Mouse (Mus musculus) heart, embryonic 13.5 days (tissue): ENCODE data around the gene Sorbs1. TPM values are rescaled to one million over a fixed set of nuclear protein-coding genes. Genes with fewer than 3 reads are reported as not detected.

Experiments used
- ATAC-seq: fragments of 200-750 bp; cut with Nextera tagmentation; 2 replicates; pipeline ENCODE4 v1.8.0; 2017; ENCODE audit warnings: moderate TSS enrichment; ENCODE audit not compliant: insufficient number of reproducible peaks, low FRiP score, low TSS enrichment; ENCODE audit errors: extremely low read depth
- H3K27ac ChIP-seq: fragments of 300-500 bp; sonication (generic); replicated peaks from 2 replicates; pipeline ENCODE4 v1.5.1; 2015; ENCODE audit warnings: moderate library complexity, mild to moderate bottlenecking, inconsistent platforms
- H3K27me3 ChIP-seq: fragments of 300-500 bp; sonication (generic); replicated peaks from 2 replicates; pipeline ENCODE4 v1.6.1; 2015; ENCODE audit warnings: mild to moderate bottlenecking, inconsistent platforms
- H3K36me3 ChIP-seq: fragments of 300-500 bp; sonication (generic); 2 replicates; pipeline ENCODE4 v1.6.1; 2015; ENCODE audit warnings: mild to moderate bottlenecking, inconsistent platforms
- H3K4me1 ChIP-seq: fragments of 300-500 bp; sonication (generic); 2 replicates; pipeline ENCODE4 v1.6.1; 2015; ENCODE audit warnings: inconsistent platforms
- H3K4me2 ChIP-seq: fragments of 300-500 bp; sonication (generic); 2 replicates; pipeline ENCODE4 v1.6.1; 2015; ENCODE audit warnings: inconsistent platforms, mild to moderate bottlenecking, moderate library complexity
- H3K4me3 ChIP-seq: fragments of 300-500 bp; sonication (generic); 2 replicates; pipeline ENCODE4 v1.5.1; 2015; ENCODE audit warnings: moderate library complexity, mild to moderate bottlenecking, inconsistent platforms
- H3K9ac ChIP-seq: fragments of 300-500 bp; sonication (generic); 2 replicates; pipeline ENCODE4 v1.6.1; 2015; ENCODE audit warnings: inconsistent platforms, mild to moderate bottlenecking, moderate library complexity
- H3K9me3 ChIP-seq: fragments of 300-500 bp; sonication (generic); 2 replicates; pipeline ENCODE4 v1.6.1; 2016; ENCODE audit warnings: inconsistent platforms
- WGBS: fragments of 180-500 bp; shearing (Covaris S2); methylation state at CpG from one replicate; pipeline ENCODE4 v1.1.7; 2015; ENCODE audit warnings: mixed read lengths; 5-methylcytosine and 5-hydroxymethylcytosine counted together
- polyA plus RNA-seq: library from polyadenylated mRNA; unstranded; fragments of >200 nt; fragmentation: Nextera tagmentation; extraction: Ambion mirVana; gene quantifications from 2 replicates; pipeline ENCODE4 v1.2.1, GENCODE M21; 2015

Sorbs1 gene
- polyA plus RNA-seq, 1 experiment from 2014 or later = 65.4 TPM

DNA sequence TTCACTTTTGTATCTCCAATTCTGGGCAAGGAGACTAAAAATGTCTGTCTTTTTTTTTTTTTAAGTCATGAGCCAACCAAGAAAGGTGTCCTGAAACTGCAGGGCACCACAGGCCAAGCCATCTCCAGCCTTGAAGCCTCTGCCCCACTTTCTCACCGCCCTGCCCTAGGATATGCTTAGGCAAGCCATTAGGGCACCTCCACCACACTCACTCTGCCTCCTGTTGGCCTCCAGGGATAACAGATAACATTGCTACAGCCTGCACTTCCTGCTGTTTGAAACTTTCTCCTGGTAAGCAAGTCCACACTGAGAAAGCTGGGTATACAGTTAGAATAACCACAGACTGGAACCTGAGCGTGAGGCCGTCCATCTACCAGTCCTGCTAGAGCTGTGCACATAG, 158.5 kb downstream of the Sorbs1 start:
- no peaks in the 10 kb centered on the region for H3K27me3 ChIP-seq
- no peak overlapping the region for H3K9ac ChIP-seq
- ATAC-seq = no peak
- no peaks in the 10 kb centered on the region for H3K9me3 ChIP-seq
- no peak overlapping the region for H3K4me2 ChIP-seq
- peaks cover 25% of the 10 kb centered on the region for H3K36me3 ChIP-seq
- 75% methylated on average over 3 of the region's 3 CpGs for WGBS
- 0 out of 2 replicates have a peak overlapping the region, but pooled peaks have one; percentile 7 for H3K27ac ChIP-seq
- H3K4me1 ChIP-seq = peaks cover 31% of the 10 kb centered on the region
- no peak overlapping the region for H3K4me3 ChIP-seq

DNA sequence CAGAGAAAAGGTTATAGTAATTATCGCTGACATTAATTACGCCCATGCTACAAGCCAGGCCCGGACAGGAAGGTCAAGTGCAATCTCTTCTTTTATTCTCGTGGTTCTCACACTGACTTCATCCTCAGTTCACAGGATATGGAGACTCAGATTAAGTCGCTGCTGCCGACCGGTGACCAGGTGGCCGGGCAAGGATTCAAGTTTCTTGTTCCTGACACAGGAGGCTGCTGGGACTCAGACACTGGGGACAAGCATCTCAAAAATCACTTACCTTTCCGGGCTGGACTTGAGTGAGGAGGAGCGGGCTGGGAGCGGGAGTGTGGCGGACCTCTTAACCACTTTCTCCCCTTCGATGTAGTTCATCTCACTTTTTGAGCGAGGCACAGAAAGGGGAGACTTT, 161.6 kb downstream of the Sorbs1 start:
- Histone ChIP-seq H3K36me3 (peaks cover 45% of the 10 kb centered on the region), H3K9me3 (no peaks in the 10 kb centered on the region), H3K4me2 (no peak overlapping the region), H3K9ac (no peak overlapping the region), H3K27ac (no peak overlapping the region), H3K4me3 (no peak overlapping the region), H3K4me1 (peaks cover 46% of the 10 kb centered on the region), H3K27me3 (no peaks in the 10 kb centered on the region)
- no peak for ATAC-seq
- 69% methylated on average over 14 of the region's 14 CpGs for WGBS

DNA sequence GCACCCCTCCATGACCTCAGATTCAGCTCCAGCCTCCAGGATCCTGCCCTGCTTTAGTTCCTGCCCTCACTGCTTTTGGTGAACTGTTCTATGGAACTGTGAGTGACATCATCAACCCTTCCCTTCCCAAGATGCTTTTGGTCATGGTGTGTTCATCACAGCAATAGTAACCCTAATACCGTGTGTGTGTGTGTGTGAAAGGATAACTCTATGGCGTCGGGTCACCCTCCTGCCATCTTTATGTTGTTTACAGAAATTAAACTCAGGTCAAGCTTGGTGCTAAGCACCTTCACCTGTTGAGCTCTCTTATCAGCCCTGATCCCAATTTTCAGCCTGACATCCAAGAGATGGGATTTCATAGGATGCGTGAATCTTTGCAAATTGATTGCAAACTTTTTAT, 162.7 kb downstream of the Sorbs1 start:
- H3K27me3 ChIP-seq = no peaks in the 10 kb centered on the region
- H3K9me3 ChIP-seq = no peaks in the 10 kb centered on the region
- no peak for ATAC-seq
- no peak overlapping the region for H3K4me2 ChIP-seq
- peaks cover 46% of the 10 kb centered on the region for H3K4me1 ChIP-seq
- H3K36me3 ChIP-seq = peaks cover 46% of the 10 kb centered on the region
- WGBS = 83% methylated on average over 4 of the region's 4 CpGs
- no peak overlapping the region for H3K27ac ChIP-seq
- H3K4me3 ChIP-seq = no peak overlapping the region
- H3K9ac ChIP-seq = no peak overlapping the region

DNA sequence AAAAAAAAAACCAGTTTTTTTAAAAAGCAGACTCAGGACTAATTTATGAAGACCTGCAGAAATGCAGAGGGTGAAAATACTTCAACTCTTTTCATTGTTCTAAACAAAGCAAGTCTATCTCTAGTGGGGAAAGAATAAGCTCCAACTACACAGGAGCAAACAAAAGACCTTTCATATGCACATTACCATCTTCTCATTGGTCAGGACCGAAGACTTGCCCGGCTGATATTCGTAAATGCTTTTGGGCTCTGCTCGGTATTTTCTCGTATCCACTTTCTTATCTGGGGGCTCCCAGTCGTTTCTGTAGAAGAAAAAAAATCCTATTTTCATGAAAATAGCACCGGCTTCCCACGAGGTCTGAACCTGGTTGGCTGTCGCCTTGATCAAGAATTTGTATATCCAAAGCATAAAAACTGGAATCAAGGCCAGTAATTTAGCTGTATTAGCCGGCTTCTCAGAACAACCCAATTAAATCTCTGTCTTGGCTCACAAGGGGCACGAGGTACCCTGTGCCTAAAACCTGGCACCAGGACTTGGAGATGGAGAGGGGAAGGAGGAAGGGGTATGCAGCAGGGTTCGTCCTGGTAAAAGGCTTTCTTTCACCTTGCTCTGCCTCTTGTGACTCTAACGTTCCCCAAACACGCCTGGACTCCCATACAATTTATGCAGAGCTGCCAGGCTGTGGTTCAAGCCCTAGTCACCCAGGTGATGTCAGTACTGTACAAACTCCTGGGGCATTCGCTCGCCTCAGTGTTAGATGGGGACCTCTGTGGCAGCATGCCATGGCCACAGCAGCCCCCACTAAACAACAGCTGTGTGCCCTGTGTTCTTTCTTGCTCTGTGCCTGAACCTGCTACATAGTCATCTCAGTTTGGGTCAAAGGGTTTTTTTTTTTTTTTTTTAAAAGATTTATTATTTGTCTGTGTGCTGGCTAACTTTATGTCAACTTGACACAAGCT, 163.6 kb downstream of the Sorbs1 start:
- WGBS = 67% methylated on average over 16 of the region's 16 CpGs

DNA sequence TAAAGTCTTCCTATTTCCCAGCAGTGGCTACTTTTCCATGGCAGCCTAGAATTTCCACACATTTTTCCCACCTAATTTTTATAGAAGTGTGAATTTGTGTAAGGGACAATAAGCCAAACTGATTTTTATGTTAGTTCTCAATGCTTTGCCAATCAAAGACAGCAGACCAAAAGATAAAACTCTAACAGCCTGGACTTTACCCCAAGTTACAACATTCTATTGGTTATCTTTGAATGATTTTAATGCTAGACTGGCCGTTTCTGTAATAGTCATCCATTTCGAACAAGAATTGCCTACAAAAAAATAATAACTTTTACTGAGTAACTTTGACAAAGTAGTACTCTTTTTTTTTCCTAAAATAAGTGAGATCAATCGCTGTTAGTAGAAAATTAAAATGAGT, 164.3 kb downstream of the Sorbs1 start:
- Histone ChIP-seq H3K4me1 (peaks cover 38% of the 10 kb centered on the region), H3K27me3 (no peaks in the 10 kb centered on the region), H3K9me3 (no peaks in the 10 kb centered on the region), H3K4me3 (no peak overlapping the region), H3K27ac (peak overlapping the region; percentile 53), H3K4me2 (no peak overlapping the region), H3K36me3 (peaks cover 56% of the 10 kb centered on the region), H3K9ac (no peak overlapping the region; the same call in 1 of the 2 replicates)
- 74% methylated on average over 3 of the region's 3 CpGs for WGBS
- ATAC-seq = no peak

More for the DNA sequence above, 163.6 kb downstream of the Sorbs1 start:
- H3K4me1 ChIP-seq = peaks cover 40% of the 10 kb centered on the region
- H3K27ac ChIP-seq = no peak overlapping the region
- no peaks in the 10 kb centered on the region for H3K9me3 ChIP-seq
- ATAC-seq = no peak
- H3K9ac ChIP-seq = no peak overlapping the region
- H3K4me3 ChIP-seq = no peak overlapping the region
- peak overlapping the region; percentile 18; the same call in 1 of the 2 replicates for H3K4me2 ChIP-seq
- H3K27me3 ChIP-seq = no peaks in the 10 kb centered on the region
- H3K36me3 ChIP-seq = peaks cover 49% of the 10 kb centered on the region

DNA sequence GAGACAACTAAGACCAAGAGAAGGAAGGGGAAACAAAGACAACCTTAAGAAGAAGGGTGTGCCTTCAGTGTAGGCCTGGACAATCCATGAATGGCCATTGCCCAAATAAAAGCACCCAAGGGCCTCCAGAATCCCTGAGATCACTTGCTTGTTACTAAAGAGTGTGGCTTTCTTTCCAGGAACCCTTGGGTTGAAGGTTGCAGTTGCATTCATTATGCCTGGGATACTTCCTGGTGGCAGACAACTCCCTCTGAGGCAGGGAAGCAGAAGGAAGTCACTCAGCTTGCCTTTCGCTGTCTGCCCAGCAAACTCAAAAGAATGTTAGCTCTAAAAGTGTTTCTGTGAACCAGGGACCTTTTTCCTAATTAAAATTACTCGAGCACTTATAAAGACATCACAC, 164.9 kb downstream of the Sorbs1 start:
- Histone ChIP-seq H3K4me1 (peaks cover 38% of the 10 kb centered on the region), H3K27ac (no peak overlapping the region; the same call in 1 of the 2 replicates), H3K9me3 (no peaks in the 10 kb centered on the region), H3K4me3 (no peak overlapping the region), H3K4me2 (no peak overlapping the region), H3K27me3 (no peaks in the 10 kb centered on the region), H3K9ac (no peak overlapping the region; the same call in 1 of the 2 replicates), H3K36me3 (peaks cover 60% of the 10 kb centered on the region)
- 72% methylated on average over 2 of the region's 2 CpGs for WGBS
- ATAC-seq = no peak

DNA sequence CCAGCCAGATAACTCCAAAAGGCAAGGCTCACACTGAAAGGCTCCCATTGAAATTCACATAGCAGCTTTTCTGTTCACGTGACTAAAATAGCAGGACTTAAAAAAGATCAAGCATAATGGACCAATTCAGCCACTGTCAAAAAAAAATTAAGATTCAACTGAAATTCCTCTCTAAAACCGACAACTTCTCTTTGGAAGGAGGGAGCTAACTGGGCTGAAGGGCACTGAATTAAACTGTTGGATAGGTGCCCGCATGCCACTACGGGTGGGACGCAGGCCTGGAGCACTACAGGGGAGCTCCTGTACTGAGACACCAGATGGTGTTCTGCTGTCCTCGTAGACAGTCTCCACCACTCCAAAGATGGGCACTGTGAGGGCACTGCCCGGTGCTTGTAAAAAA, 165.4 kb downstream of the Sorbs1 start:
- 65% methylated on average over 7 of the region's 7 CpGs for WGBS
- H3K4me1 ChIP-seq = peaks cover 38% of the 10 kb centered on the region
- no peak overlapping the region for H3K9ac ChIP-seq
- H3K4me2 ChIP-seq = no peak overlapping the region
- H3K4me3 ChIP-seq = no peak overlapping the region
- peaks cover 61% of the 10 kb centered on the region for H3K36me3 ChIP-seq
- 0 out of 2 replicates have a peak overlapping the region, but pooled peaks have one; percentile 72 for H3K27ac ChIP-seq
- H3K9me3 ChIP-seq = no peaks in the 10 kb centered on the region
- no peaks in the 10 kb centered on the region for H3K27me3 ChIP-seq
- no peak for ATAC-seq

DNA sequence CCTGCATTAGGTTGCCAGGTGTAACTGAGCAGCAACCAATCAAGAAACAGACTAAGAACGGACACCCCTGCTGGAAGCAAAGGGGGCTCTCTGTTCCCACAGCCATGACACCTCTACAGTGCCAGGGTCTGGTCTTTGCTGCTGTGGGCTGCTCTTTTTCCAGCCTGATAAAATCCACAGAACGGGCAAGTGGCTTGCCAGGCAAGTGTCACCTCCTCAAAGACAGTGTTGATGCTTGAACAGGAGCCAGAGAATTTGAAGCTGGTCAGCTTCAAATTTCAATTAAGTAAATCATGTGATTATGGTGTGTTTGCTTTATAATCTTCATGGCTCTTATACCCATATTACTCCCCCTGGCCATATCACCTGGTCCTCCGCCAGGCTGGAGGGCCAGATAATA, 166.7 kb downstream of the Sorbs1 start:
- H3K4me1 ChIP-seq = peaks cover 38% of the 10 kb centered on the region
- WGBS = 52% methylated on average over 3 of the region's 3 CpGs
- H3K9me3 ChIP-seq = no peaks in the 10 kb centered on the region
- H3K4me3 ChIP-seq = no peak overlapping the region
- no peak for ATAC-seq
- peak overlapping the region; percentile 72 for H3K27ac ChIP-seq
- H3K4me2 ChIP-seq = no peak overlapping the region
- no peaks in the 10 kb centered on the region for H3K27me3 ChIP-seq
- H3K9ac ChIP-seq = no peak overlapping the region
- H3K36me3 ChIP-seq = peaks cover 60% of the 10 kb centered on the region

DNA sequence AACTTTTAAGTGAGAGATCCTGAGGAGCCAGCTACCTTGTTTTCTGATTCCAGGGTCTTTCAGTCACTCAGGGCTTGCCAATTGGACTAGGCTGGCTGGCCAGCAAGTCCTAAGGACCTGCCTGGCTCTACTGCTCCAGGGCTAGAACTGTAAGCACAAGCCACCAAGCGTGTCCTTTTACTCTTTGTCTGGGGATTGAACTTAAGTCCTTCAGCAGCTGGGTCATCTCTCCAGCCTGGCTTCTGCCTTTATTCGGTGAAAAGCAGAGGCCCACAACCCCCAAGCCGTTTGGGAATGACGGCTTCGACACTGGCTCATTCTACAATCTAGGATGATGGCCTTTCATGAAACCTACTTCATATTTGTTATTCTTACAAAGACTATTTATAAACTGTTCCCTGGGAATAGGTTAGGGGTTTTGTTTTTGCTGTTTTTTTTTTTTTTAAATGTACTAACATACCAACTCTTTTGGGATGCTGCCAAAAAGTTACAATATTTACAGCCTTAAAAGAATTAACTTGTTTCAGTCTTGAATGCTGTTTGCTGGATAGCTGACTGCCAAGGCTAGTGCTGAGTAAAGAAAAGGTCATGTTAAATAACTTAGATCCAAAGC, 167.2 kb downstream of the Sorbs1 start:
- no peaks in the 10 kb centered on the region for H3K9me3 ChIP-seq
- no peak for ATAC-seq
- no peak overlapping the region for H3K4me2 ChIP-seq
- peak overlapping the region; percentile 72 for H3K27ac ChIP-seq
- WGBS = 67% methylated on average over 5 of the region's 5 CpGs
- no peaks in the 10 kb centered on the region for H3K27me3 ChIP-seq
- peaks cover 59% of the 10 kb centered on the region for H3K36me3 ChIP-seq
- no peak overlapping the region; the same call in 1 of the 2 replicates for H3K9ac ChIP-seq
- peaks cover 40% of the 10 kb centered on the region for H3K4me1 ChIP-seq
- no peak overlapping the region for H3K4me3 ChIP-seq

DNA sequence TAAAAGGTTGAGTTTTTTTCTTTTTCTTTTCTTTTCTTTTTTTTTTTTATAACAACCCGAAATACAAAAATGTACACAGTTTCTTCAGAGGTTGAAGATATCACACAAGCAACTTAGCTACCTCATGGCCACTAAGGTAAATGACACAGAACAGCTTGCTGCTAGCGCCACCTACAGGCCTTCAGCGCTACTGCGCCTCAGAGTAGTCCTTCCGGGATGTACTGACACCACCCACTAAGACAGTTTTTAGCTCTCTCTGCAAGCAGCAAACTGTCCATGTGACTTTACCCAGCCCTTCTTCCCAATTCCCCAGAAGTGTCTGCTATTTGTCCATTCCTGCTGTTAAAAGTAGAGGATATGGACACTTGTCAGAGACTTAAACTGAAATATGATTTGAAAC, 167.9 kb downstream of the Sorbs1 start:
- Histone ChIP-seq H3K9me3 (no peaks in the 10 kb centered on the region), H3K27ac (peak overlapping the region; percentile 72), H3K4me2 (no peak overlapping the region), H3K4me3 (no peak overlapping the region), H3K4me1 (peaks cover 43% of the 10 kb centered on the region), H3K27me3 (no peaks in the 10 kb centered on the region), H3K9ac (no peak overlapping the region), H3K36me3 (peaks cover 55% of the 10 kb centered on the region)
- 34% methylated on average over 5 of the region's 5 CpGs for WGBS
- ATAC-seq = no peak

DNA sequence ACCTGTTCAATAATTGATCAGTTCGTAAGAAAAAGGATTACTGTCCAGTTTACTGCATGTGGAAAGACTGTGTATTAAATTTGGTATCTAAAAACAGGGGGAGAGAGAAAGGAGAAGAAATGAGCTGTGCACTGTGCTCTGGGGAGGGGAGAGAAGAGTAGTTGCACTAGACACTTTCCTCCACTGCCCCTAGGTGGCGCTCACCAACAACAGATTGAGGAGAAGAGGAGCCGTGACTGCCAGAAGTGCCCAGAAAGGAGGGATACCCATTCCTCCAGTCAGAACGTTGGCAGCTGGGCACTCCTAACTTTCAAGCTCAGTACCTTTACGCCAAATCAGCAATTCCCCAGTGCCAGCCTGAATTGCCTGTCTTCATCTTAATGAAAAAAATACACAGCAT, 170.6 kb downstream of the Sorbs1 start:
- Histone ChIP-seq H3K4me1 (peaks cover 37% of the 10 kb centered on the region), H3K27me3 (no peaks in the 10 kb centered on the region), H3K4me2 (no peak overlapping the region), H3K9ac (no peak overlapping the region), H3K4me3 (no peak overlapping the region), H3K36me3 (peaks cover 46% of the 10 kb centered on the region), H3K27ac (no peak overlapping the region), H3K9me3 (no peaks in the 10 kb centered on the region)
- 10% methylated on average over 5 of the region's 5 CpGs for WGBS
- no peak for ATAC-seq
